Mouse (Mus musculus): ENCODE data around the gene Slc9b1. TPM values are rescaled to one million over a fixed set of nuclear protein-coding genes. Genes with fewer than 3 reads are reported as not detected.

The Slc9b1 gene
- polyA plus RNA-seq, 1 experiment, result not detected

GRCm38 (mm10) chr3:135411824-135412223, 64.0 kb downstream of the Slc9b1 start:
- H3K4me2 ChIP-seq (ENCODE audit: low read depth), result no peak overlapping the region
- H3K4me3 ChIP-seq, result no peak overlapping the region
- TF ChIP-seq MYOG (IDR thresholded peaks at IDR 0.05; ENCODE audit: control insufficient read depth in 1 of 3, insufficient read depth in 1 of 3, insufficient read length in 2 of 3, low read depth in 2 of 3) (no peak), POLR2A (IDR thresholded peaks at IDR 0.05; ENCODE audit: insufficient read length, low read depth) (no peak), MYOD1 (IDR thresholded peaks at IDR 0.05; ENCODE audit: control insufficient read depth in 1 of 3, insufficient read length in 2 of 3, low read depth in 2 of 3) (no peak), SRF (IDR thresholded peaks at IDR 0.05; ENCODE audit: control insufficient read depth, insufficient read length, low read depth) (no peak), POLR2AphosphoS2 (IDR thresholded peaks at IDR 0.05; ENCODE audit: insufficient read length, low read depth) (no peak), E2F4 (IDR thresholded peaks at IDR 0.05; ENCODE audit: insufficient read depth) (no peak), TCF3 (IDR thresholded peaks at IDR 0.05; ENCODE audit: insufficient read length, low read depth) (no peak), CEBPB (IDR thresholded peaks at IDR 0.05; ENCODE audit: insufficient read depth, poor library complexity, severe bottlenecking) (no peak), REST (IDR thresholded peaks at IDR 0.05; ENCODE audit: insufficient read depth, insufficient read length) (no peak), MAX (IDR thresholded peaks at IDR 0.05; ENCODE audit: low read depth) (no peak), TCF12 (IDR thresholded peaks at IDR 0.05; ENCODE audit: insufficient read depth, poor library complexity, severe bottlenecking) (no peak), USF1 (IDR thresholded peaks at IDR 0.05; ENCODE audit: low read depth) (no peak)
- peaks cover 22% of the 10 kb centered on the region for H3K79me2 ChIP-seq (ENCODE audit: control insufficient read depth, insufficient read depth)
- peaks cover 27% of the 10 kb centered on the region for H3K36me3 ChIP-seq (ENCODE audit: control insufficient read depth, insufficient read depth)
- no peak overlapping the region for H3ac ChIP-seq (ENCODE audit: control insufficient read depth, insufficient read length)
- H3K27me3 ChIP-seq (ENCODE audit: control insufficient read depth, insufficient read depth, insufficient read length), result no peaks in the 10 kb centered on the region

GRCm38 (mm10) chr3:135417245-135417644, 69.4 kb downstream of the Slc9b1 start:
- TF ChIP-seq TCF3 (IDR thresholded peaks at IDR 0.05; ENCODE audit: insufficient read length, low read depth), result no peak
- TF ChIP-seq MYOD1 (IDR thresholded peaks at IDR 0.05; ENCODE audit: control insufficient read depth in 1 of 3, insufficient read length in 2 of 3, low read depth in 2 of 3), result no peak
- TF ChIP-seq POLR2AphosphoS2 (IDR thresholded peaks at IDR 0.05; ENCODE audit: insufficient read length, low read depth), result no peak
- no peak for TF ChIP-seq MAX (IDR thresholded peaks at IDR 0.05; ENCODE audit: low read depth)
- no peak for TF ChIP-seq USF1 (IDR thresholded peaks at IDR 0.05; ENCODE audit: low read depth)
- TF ChIP-seq SRF (IDR thresholded peaks at IDR 0.05; ENCODE audit: control insufficient read depth, insufficient read length, low read depth), result no peak
- Histone ChIP-seq H3K36me3 (ENCODE audit: control insufficient read depth, insufficient read depth) (peaks cover 10% of the 10 kb centered on the region), H3ac (ENCODE audit: control insufficient read depth, insufficient read length) (no peak overlapping the region), H3K79me2 (ENCODE audit: control insufficient read depth, insufficient read depth) (peaks cover 75% of the 10 kb centered on the region), H3K4me2 (ENCODE audit: low read depth) (no peak overlapping the region), H3K27me3 (ENCODE audit: control insufficient read depth, insufficient read depth, insufficient read length) (no peaks in the 10 kb centered on the region), H3K4me3 (no peak overlapping the region)

GRCm38 (mm10) chr3:135417799-135418198, 70.0 kb downstream of the Slc9b1 start:
- peaks cover 81% of the 10 kb centered on the region for H3K79me2 ChIP-seq (ENCODE audit: control insufficient read depth, insufficient read depth)
- TF ChIP-seq POLR2AphosphoS2 (IDR thresholded peaks at IDR 0.05; ENCODE audit: insufficient read length, low read depth) (no peak), CEBPB (IDR thresholded peaks at IDR 0.05; ENCODE audit: insufficient read depth, poor library complexity, severe bottlenecking) (no peak), REST (IDR thresholded peaks at IDR 0.05; ENCODE audit: insufficient read depth, insufficient read length) (no peak), E2F4 (IDR thresholded peaks at IDR 0.05; ENCODE audit: insufficient read depth) (no peak), USF1 (IDR thresholded peaks at IDR 0.05; ENCODE audit: low read depth) (no peak), TCF12 (IDR thresholded peaks at IDR 0.05; ENCODE audit: insufficient read depth, poor library complexity, severe bottlenecking) (no peak), TCF3 (IDR thresholded peaks at IDR 0.05; ENCODE audit: insufficient read length, low read depth) (no peak), SRF (IDR thresholded peaks at IDR 0.05; ENCODE audit: control insufficient read depth, insufficient read length, low read depth) (no peak), MYOD1 (IDR thresholded peaks at IDR 0.05; ENCODE audit: control insufficient read depth in 1 of 3, insufficient read length in 2 of 3, low read depth in 2 of 3) (no peak)
- no peak overlapping the region for H3K4me3 ChIP-seq
- peaks cover 10% of the 10 kb centered on the region for H3K36me3 ChIP-seq (ENCODE audit: control insufficient read depth, insufficient read depth)
- no peaks in the 10 kb centered on the region for H3K27me3 ChIP-seq (ENCODE audit: control insufficient read depth, insufficient read depth, insufficient read length)
- no peak overlapping the region for H3ac ChIP-seq (ENCODE audit: control insufficient read depth, insufficient read length)
- H3K4me2 ChIP-seq (ENCODE audit: low read depth), result no peak overlapping the region

GRCm38 (mm10) chr3:135420542-135421309, 72.9 kb downstream of the Slc9b1 start:
- TF ChIP-seq MAX (IDR thresholded peaks at IDR 0.05; ENCODE audit: low read depth), result no peak
- no peak for TF ChIP-seq MYOD1 (IDR thresholded peaks at IDR 0.05; ENCODE audit: control insufficient read depth in 1 of 3, insufficient read length in 2 of 3, low read depth in 2 of 3)
- TF ChIP-seq SRF (IDR thresholded peaks at IDR 0.05; ENCODE audit: control insufficient read depth, insufficient read length, low read depth), result no peak
- no peak for TF ChIP-seq TCF12 (IDR thresholded peaks at IDR 0.05; ENCODE audit: insufficient read depth, poor library complexity, severe bottlenecking)
- no peak for TF ChIP-seq POLR2AphosphoS2 (IDR thresholded peaks at IDR 0.05; ENCODE audit: insufficient read length, low read depth)
- TF ChIP-seq REST (IDR thresholded peaks at IDR 0.05; ENCODE audit: insufficient read depth, insufficient read length), result no peak
- no peak for TF ChIP-seq E2F4 (IDR thresholded peaks at IDR 0.05; ENCODE audit: insufficient read depth)
- TF ChIP-seq USF1 (IDR thresholded peaks at IDR 0.05; ENCODE audit: low read depth), result no peak
- TF ChIP-seq POLR2A (IDR thresholded peaks at IDR 0.05; ENCODE audit: insufficient read length, low read depth), result no peak
- no peak for TF ChIP-seq CEBPB (IDR thresholded peaks at IDR 0.05; ENCODE audit: insufficient read depth, poor library complexity, severe bottlenecking)
- TF ChIP-seq MYOG (IDR thresholded peaks at IDR 0.05; ENCODE audit: control insufficient read depth in 1 of 3, insufficient read depth in 1 of 3, insufficient read length in 2 of 3, low read depth in 2 of 3), result no peak
- TF ChIP-seq TCF3 (IDR thresholded peaks at IDR 0.05; ENCODE audit: insufficient read length, low read depth), result no peak
- H3ac ChIP-seq (ENCODE audit: control insufficient read depth, insufficient read length), result no peak overlapping the region
- H3K79me2 ChIP-seq (ENCODE audit: control insufficient read depth, insufficient read depth), result peaks cover 85% of the 10 kb centered on the region

More at GRCm38 (mm10) chr3:135420542-135421309, 72.9 kb downstream of the Slc9b1 start:
- Histone ChIP-seq H3K36me3 (ENCODE audit: control insufficient read depth, insufficient read depth) (peaks cover 5% of the 10 kb centered on the region), H3K27me3 (ENCODE audit: control insufficient read depth, insufficient read depth, insufficient read length) (no peaks in the 10 kb centered on the region), H3K4me2 (ENCODE audit: low read depth) (no peak overlapping the region), H3K4me3 (no peak overlapping the region)

All from myocyte (in vitro differentiated cells).